Mouse (Mus musculus) megakaryocyte, embryonic 14.5 days (primary cell): Measurements from ENCODE around the gene 6030468B19Rik.

Source experiments
- FLI1 ChIP-seq: IDR thresholded peaks from 2 replicates; pipeline ENCODE4 v1.6.1; 2012; ENCODE audit warnings: low read length, inconsistent platforms, mixed read lengths
- GATA1 ChIP-seq: IDR thresholded peaks from 3 replicates; pipeline ENCODE4 v1.6.1; 2012; ENCODE audit warnings: mixed read lengths, low read length, inconsistent platforms, borderline replicate concordance

GRCm38 (mm10) chr11:117783089-117783488, 14.4 kb upstream of the 6030468B19Rik start:
- no peak for TF ChIP-seq FLI1
- TF ChIP-seq GATA1 = no peak
